Mouse (Mus musculus): ENCODE results near the gene Gprin2.

Gprin2 gene

GRCm38 (mm10) chr14:34200738-34201230 lies 669 bp downstream of the Gprin2 start:
- no peak for DNase-seq

GRCm38 (mm10) chr14:34196706-34197105 lies 4.7 kb downstream of the Gprin2 start:
- DNase-seq, result no peak

- no peak for DNase-seq
These were observed 6.0 kb downstream of the Gprin2 start for GRCm38 (mm10) chr14:34195466-34195865.

- DNase-seq, result no peak
These were observed 7.6 kb downstream of the Gprin2 start for GRCm38 (mm10) chr14:34193879-34194278.

- no peak for DNase-seq
These were observed 11.1 kb downstream of the Gprin2 start for GRCm38 (mm10) chr14:34190361-34190760.

- DNase-seq, result no peak
These were observed 12.8 kb downstream of the Gprin2 start for GRCm38 (mm10) chr14:34188629-34189028.

- no peak for DNase-seq
These were observed 18.4 kb downstream of the Gprin2 start for GRCm38 (mm10) chr14:34183101-34183500.

GRCm38 (mm10) chr14:34179351-34179750 lies 22.1 kb downstream of the Gprin2 start:
- peak; percentile 46 for DNase-seq

- peak; percentile 64 for DNase-seq
These were observed 30.3 kb downstream of the Gprin2 start for GRCm38 (mm10) chr14:34171107-34171506.

GRCm38 (mm10) chr14:34155752-34156151 lies 45.7 kb downstream of the Gprin2 start:
- DNase-seq, result peak; percentile 50

GRCm38 (mm10) chr14:34154601-34155337 lies 46.7 kb downstream of the Gprin2 start:
- peak; percentile 64 for DNase-seq

GRCm38 (mm10) chr14:34152342-34152741 lies 49.1 kb downstream of the Gprin2 start, which contains the start of gene Npy4r:
TSS of gene Npy4r (minus strand) at chr14:34152489.
- peak; percentile 97 for DNase-seq

- peak; percentile 78 for DNase-seq
These were observed 58.5 kb downstream of the Gprin2 start for GRCm38 (mm10) chr14:34142915-34143314.

GRCm38 (mm10) chr14:34142316-34142715 lies 59.1 kb downstream of the Gprin2 start:
- no peak for DNase-seq

GRCm38 (mm10) chr14:34139671-34140664 lies 61.5 kb downstream of the Gprin2 start:
- DNase-seq, result peak; percentile 51

All from heart, adult 11 months (tissue).